Mouse (Mus musculus): ENCODE data around the gene Nfatc2ip. TPM values are rescaled to one million over a fixed set of nuclear protein-coding genes. Genes with fewer than 3 reads are reported as not detected.

The Nfatc2ip gene
- polyA plus RNA-seq, 1 experiment: 3.5 TPM

DNA sequence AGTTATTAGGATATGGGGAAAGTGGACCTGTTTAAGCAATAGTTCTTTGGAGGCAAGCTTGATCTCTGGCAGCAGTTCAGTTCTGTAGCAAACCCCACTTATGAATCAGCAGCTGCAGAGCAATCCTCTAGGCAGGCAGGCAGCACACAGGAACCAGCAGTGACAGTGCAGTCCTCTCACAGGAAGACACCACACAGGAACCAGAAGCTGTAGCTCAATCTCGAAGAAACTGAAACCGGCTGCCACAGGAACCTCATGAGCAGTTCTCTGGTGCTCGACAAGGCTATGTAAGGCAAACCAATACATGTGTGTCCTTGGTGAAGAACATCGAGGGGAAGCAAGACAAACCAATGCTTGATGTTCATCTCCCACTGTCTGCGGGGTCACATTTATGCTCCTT lies 25.2 kb upstream of the Nfatc2ip start:
- TF ChIP-seq POLR2AphosphoS2 (IDR thresholded peaks at IDR 0.05; ENCODE audit: insufficient read length, low read depth) (no peak), MYOG (IDR thresholded peaks at IDR 0.05; ENCODE audit: control insufficient read depth in 1 of 3, insufficient read depth in 1 of 3, insufficient read length in 2 of 3, low read depth in 2 of 3) (no peak), TCF3 (IDR thresholded peaks at IDR 0.05; ENCODE audit: insufficient read length, low read depth) (no peak), POLR2A (IDR thresholded peaks at IDR 0.05; ENCODE audit: insufficient read length, low read depth) (no peak), MYOD1 (IDR thresholded peaks at IDR 0.05; ENCODE audit: control insufficient read depth in 1 of 3, insufficient read length in 2 of 3, low read depth in 2 of 3) (no peak), REST (IDR thresholded peaks at IDR 0.05; ENCODE audit: insufficient read depth, insufficient read length) (no peak), SRF (IDR thresholded peaks at IDR 0.05; ENCODE audit: control insufficient read depth, insufficient read length, low read depth) (no peak), MAX (IDR thresholded peaks at IDR 0.05; ENCODE audit: low read depth) (no peak), TCF12 (IDR thresholded peaks at IDR 0.05; ENCODE audit: insufficient read depth, poor library complexity, severe bottlenecking) (no peak), E2F4 (IDR thresholded peaks at IDR 0.05; ENCODE audit: insufficient read depth) (no peak), USF1 (IDR thresholded peaks at IDR 0.05; ENCODE audit: low read depth) (no peak), CEBPB (IDR thresholded peaks at IDR 0.05; ENCODE audit: insufficient read depth, poor library complexity, severe bottlenecking) (no peak)
- H3K4me3 ChIP-seq: no peak overlapping the region
- H3K36me3 ChIP-seq (ENCODE audit: control insufficient read depth, insufficient read depth): no peaks in the 10 kb centered on the region
- H3K4me2 ChIP-seq (ENCODE audit: low read depth): no peak overlapping the region
- no peaks in the 10 kb centered on the region for H3K27me3 ChIP-seq (ENCODE audit: control insufficient read depth, insufficient read depth, insufficient read length)
- H3K79me2 ChIP-seq (ENCODE audit: control insufficient read depth, insufficient read depth): no peaks in the 10 kb centered on the region
- H3ac ChIP-seq (ENCODE audit: control insufficient read depth, insufficient read length): no peak overlapping the region

- no peaks in the 10 kb centered on the region for H3K79me2 ChIP-seq (ENCODE audit: control insufficient read depth, insufficient read depth)
- TF ChIP-seq SRF (IDR thresholded peaks at IDR 0.05; ENCODE audit: control insufficient read depth, insufficient read length, low read depth): no peak
- TF ChIP-seq MAX (IDR thresholded peaks at IDR 0.05; ENCODE audit: low read depth): no peak
- TF ChIP-seq MYOD1 (IDR thresholded peaks at IDR 0.05; ENCODE audit: control insufficient read depth in 1 of 3, insufficient read length in 2 of 3, low read depth in 2 of 3): no peak
- no peak for TF ChIP-seq REST (IDR thresholded peaks at IDR 0.05; ENCODE audit: insufficient read depth, insufficient read length)
- TF ChIP-seq POLR2A (IDR thresholded peaks at IDR 0.05; ENCODE audit: insufficient read length, low read depth): no peak
- TF ChIP-seq USF1 (IDR thresholded peaks at IDR 0.05; ENCODE audit: low read depth): no peak
- no peak for TF ChIP-seq MYOG (IDR thresholded peaks at IDR 0.05; ENCODE audit: control insufficient read depth in 1 of 3, insufficient read depth in 1 of 3, insufficient read length in 2 of 3, low read depth in 2 of 3)
- TF ChIP-seq E2F4 (IDR thresholded peaks at IDR 0.05; ENCODE audit: insufficient read depth): no peak
- TF ChIP-seq POLR2AphosphoS2 (IDR thresholded peaks at IDR 0.05; ENCODE audit: insufficient read length, low read depth): no peak
- no peak for TF ChIP-seq TCF12 (IDR thresholded peaks at IDR 0.05; ENCODE audit: insufficient read depth, poor library complexity, severe bottlenecking)
- H3K4me3 ChIP-seq: no peak overlapping the region
- H3K27me3 ChIP-seq (ENCODE audit: control insufficient read depth, insufficient read depth, insufficient read length): peaks cover 9% of the 10 kb centered on the region
- H3ac ChIP-seq (ENCODE audit: control insufficient read depth, insufficient read length): no peak overlapping the region
- H3K36me3 ChIP-seq (ENCODE audit: control insufficient read depth, insufficient read depth): no peaks in the 10 kb centered on the region
- peak overlapping the region; percentile 20 for H3K4me2 ChIP-seq (ENCODE audit: low read depth)
Measured at GRCm38 (mm10) chr7:126418496-126418895, 22.0 kb upstream of the Nfatc2ip start.

DNA sequence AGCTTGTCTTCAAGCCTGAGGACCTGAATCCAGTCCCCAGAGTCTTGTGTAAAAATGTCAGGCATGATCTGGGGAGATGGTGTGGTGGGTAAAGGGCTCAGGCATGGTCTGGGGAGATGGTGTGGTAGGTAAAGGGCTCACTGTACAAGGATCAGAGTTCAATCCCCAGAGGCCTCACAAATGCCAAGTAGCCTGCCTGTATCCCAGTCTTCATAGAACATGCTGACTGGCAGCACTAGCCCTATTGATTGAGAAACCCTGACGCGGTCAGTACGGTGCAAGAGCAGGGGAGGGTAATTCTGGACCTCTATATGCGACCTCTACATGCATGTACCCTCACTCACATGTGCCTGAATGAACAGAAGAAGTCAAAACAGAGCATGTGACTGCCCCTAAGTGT lies 21.1 kb upstream of the Nfatc2ip start:
- no peak overlapping the region for H3K4me3 ChIP-seq
- H3ac ChIP-seq (ENCODE audit: control insufficient read depth, insufficient read length): no peak overlapping the region
- no peaks in the 10 kb centered on the region for H3K36me3 ChIP-seq (ENCODE audit: control insufficient read depth, insufficient read depth)
- peaks cover 18% of the 10 kb centered on the region for H3K27me3 ChIP-seq (ENCODE audit: control insufficient read depth, insufficient read depth, insufficient read length)
- no peak overlapping the region for H3K4me2 ChIP-seq (ENCODE audit: low read depth)
- H3K79me2 ChIP-seq (ENCODE audit: control insufficient read depth, insufficient read depth): no peaks in the 10 kb centered on the region
- TF ChIP-seq REST (IDR thresholded peaks at IDR 0.05; ENCODE audit: insufficient read depth, insufficient read length) (no peak), MYOG (IDR thresholded peaks at IDR 0.05; ENCODE audit: control insufficient read depth in 1 of 3, insufficient read depth in 1 of 3, insufficient read length in 2 of 3, low read depth in 2 of 3) (no peak), E2F4 (IDR thresholded peaks at IDR 0.05; ENCODE audit: insufficient read depth) (no peak), TCF12 (IDR thresholded peaks at IDR 0.05; ENCODE audit: insufficient read depth, poor library complexity, severe bottlenecking) (no peak), TCF3 (IDR thresholded peaks at IDR 0.05; ENCODE audit: insufficient read length, low read depth) (no peak), POLR2A (IDR thresholded peaks at IDR 0.05; ENCODE audit: insufficient read length, low read depth) (no peak), MAX (IDR thresholded peaks at IDR 0.05; ENCODE audit: low read depth) (no peak), USF1 (IDR thresholded peaks at IDR 0.05; ENCODE audit: low read depth) (no peak), POLR2AphosphoS2 (IDR thresholded peaks at IDR 0.05; ENCODE audit: insufficient read length, low read depth) (no peak), SRF (IDR thresholded peaks at IDR 0.05; ENCODE audit: control insufficient read depth, insufficient read length, low read depth) (no peak), MYOD1 (IDR thresholded peaks at IDR 0.05; ENCODE audit: control insufficient read depth in 1 of 3, insufficient read length in 2 of 3, low read depth in 2 of 3) (no peak), CEBPB (IDR thresholded peaks at IDR 0.05; ENCODE audit: insufficient read depth, poor library complexity, severe bottlenecking) (no peak)

- H3ac ChIP-seq (ENCODE audit: control insufficient read depth, insufficient read length): no peak overlapping the region
- TF ChIP-seq REST (IDR thresholded peaks at IDR 0.05; ENCODE audit: insufficient read depth, insufficient read length) (no peak), POLR2AphosphoS2 (IDR thresholded peaks at IDR 0.05; ENCODE audit: insufficient read length, low read depth) (no peak), MYOG (IDR thresholded peaks at IDR 0.05; ENCODE audit: control insufficient read depth in 1 of 3, insufficient read depth in 1 of 3, insufficient read length in 2 of 3, low read depth in 2 of 3) (no peak), E2F4 (IDR thresholded peaks at IDR 0.05; ENCODE audit: insufficient read depth) (no peak), CEBPB (IDR thresholded peaks at IDR 0.05; ENCODE audit: insufficient read depth, poor library complexity, severe bottlenecking) (no peak), TCF3 (IDR thresholded peaks at IDR 0.05; ENCODE audit: insufficient read length, low read depth) (no peak), MAX (IDR thresholded peaks at IDR 0.05; ENCODE audit: low read depth) (no peak)
- peaks cover 24% of the 10 kb centered on the region for H3K27me3 ChIP-seq (ENCODE audit: control insufficient read depth, insufficient read depth, insufficient read length)
Measured at GRCm38 (mm10) chr7:126417045-126417444, 20.5 kb upstream of the Nfatc2ip start.

GRCm38 (mm10) chr7:126416615-126417014 lies 20.1 kb upstream of the Nfatc2ip start:
- no peak overlapping the region for H3K4me3 ChIP-seq
- H3ac ChIP-seq (ENCODE audit: control insufficient read depth, insufficient read length): no peak overlapping the region
- TF ChIP-seq MAX (IDR thresholded peaks at IDR 0.05; ENCODE audit: low read depth): no peak
- no peak for TF ChIP-seq POLR2AphosphoS2 (IDR thresholded peaks at IDR 0.05; ENCODE audit: insufficient read length, low read depth)
- TF ChIP-seq SRF (IDR thresholded peaks at IDR 0.05; ENCODE audit: control insufficient read depth, insufficient read length, low read depth): no peak
- no peak overlapping the region for H3K4me2 ChIP-seq (ENCODE audit: low read depth)
- no peaks in the 10 kb centered on the region for H3K36me3 ChIP-seq (ENCODE audit: control insufficient read depth, insufficient read depth)
- H3K27me3 ChIP-seq (ENCODE audit: control insufficient read depth, insufficient read depth, insufficient read length): peaks cover 28% of the 10 kb centered on the region
- H3K79me2 ChIP-seq (ENCODE audit: control insufficient read depth, insufficient read depth): no peaks in the 10 kb centered on the region

More at GRCm38 (mm10) chr7:126417045-126417444, 20.5 kb upstream of the Nfatc2ip start:
- Histone ChIP-seq H3K36me3 (ENCODE audit: control insufficient read depth, insufficient read depth) (no peaks in the 10 kb centered on the region), H3K4me3 (no peak overlapping the region), H3K4me2 (ENCODE audit: low read depth) (no peak overlapping the region), H3K79me2 (ENCODE audit: control insufficient read depth, insufficient read depth) (no peaks in the 10 kb centered on the region)

Data from myocyte (in vitro differentiated cells).